Mouse (Mus musculus) erythroblast, embryonic 14.5 days (primary cell): ENCODE results near the gene Tmem161a.

ENCODE experiments used
- GATA1 ChIP-seq: IDR thresholded peaks from 2 replicates; pipeline ENCODE4 v1.6.1; 2012; ENCODE audit warnings: low read length, inconsistent platforms, mixed read lengths
- TAL1 ChIP-seq: IDR thresholded peaks from 3 replicates; pipeline ENCODE4 v1.6.1; 2012; ENCODE audit warnings: low read length, inconsistent platforms, mixed read lengths

GRCm38 (mm10) chr8:70129309-70129952 is 42.7 kb upstream of the Tmem161a start:
- no peak for TF ChIP-seq TAL1
- TF ChIP-seq GATA1, result no peak
